Mouse (Mus musculus): Measurements from ENCODE around the gene Ccdc38.

The Ccdc38 gene

GRCm38 (mm10) chr10:93549821-93550220 lies 9.4 kb downstream of the Ccdc38 start:
- DNase-seq = no peak

GRCm38 (mm10) chr10:93552596-93552995 lies 12.2 kb downstream of the Ccdc38 start:
- peak; percentile 64 for DNase-seq

DNA sequence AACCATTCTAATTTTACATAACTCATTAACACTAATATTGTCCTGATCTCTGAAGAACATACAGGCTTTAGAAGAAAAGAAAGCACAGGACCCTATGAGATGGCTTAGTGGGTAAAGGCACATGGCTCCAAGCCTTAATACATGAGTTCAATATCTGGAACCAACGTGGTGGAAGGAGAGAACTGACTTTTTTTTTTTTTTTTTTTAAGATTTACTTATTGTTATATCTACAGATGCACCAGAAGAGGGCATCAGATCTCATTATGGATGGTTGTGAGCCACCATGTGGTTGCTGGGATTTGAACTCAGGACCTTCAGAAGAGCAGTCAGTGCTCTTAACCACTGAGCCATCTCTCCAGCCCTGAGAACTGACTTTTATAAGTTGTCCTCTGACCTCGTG lies 17.5 kb downstream of the Ccdc38 start:
- DNase-seq = peak; percentile 28

GRCm38 (mm10) chr10:93559786-93560185 lies 19.4 kb downstream of the Ccdc38 start:
- peak; percentile 81 for DNase-seq

- no peak for DNase-seq
Observed at GRCm38 (mm10) chr10:93564518-93565090, 24.2 kb downstream of the Ccdc38 start.

GRCm38 (mm10) chr10:93567066-93567465 lies 26.6 kb downstream of the Ccdc38 start:
- DNase-seq = peak; percentile 63

- DNase-seq = peak; percentile 83
Observed at GRCm38 (mm10) chr10:93567841-93568566, 27.6 kb downstream of the Ccdc38 start.

- peak; percentile 76 for DNase-seq
Observed at GRCm38 (mm10) chr10:93568671-93569070, 28.2 kb downstream of the Ccdc38 start.

DNA sequence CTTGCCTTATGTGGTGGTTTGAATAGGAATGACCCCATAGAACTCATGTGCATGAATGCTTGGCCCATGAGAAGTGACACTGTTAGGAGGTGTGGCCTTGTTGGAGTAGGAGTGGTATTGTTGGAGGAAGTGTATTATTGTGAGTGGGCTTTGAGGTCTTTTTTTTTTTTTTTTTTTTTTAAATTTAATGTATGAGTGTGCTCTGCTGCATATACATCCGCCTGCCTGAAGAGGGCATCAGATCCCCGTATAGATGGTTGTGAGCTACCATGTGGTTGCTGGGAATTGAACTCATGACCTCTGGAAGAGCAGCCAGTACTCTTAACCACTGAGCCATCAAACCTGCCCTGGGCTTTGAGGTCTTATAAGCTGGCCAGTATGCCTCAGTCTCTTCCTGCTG lies 31.8 kb downstream of the Ccdc38 start:
- DNase-seq = no peak

DNA sequence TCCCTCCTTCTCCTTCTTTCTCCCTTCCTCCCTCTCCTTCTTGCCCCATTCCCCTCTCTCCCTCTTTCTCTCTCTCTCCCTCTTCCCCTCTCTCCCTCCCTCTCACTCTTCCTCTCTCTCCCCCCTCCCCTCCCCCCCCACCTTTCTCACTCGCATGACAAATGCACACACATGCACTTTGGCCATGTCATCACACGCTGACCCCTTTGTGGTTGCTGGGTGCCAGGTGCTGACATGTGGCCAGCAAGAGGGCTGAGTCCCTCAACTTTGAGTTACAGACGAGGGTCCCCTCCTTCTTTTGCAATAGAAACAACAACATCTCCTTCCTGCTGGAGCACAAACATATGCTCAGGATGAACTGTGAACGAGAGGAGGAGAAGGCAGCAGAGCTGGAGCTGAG lies 34.5 kb downstream of the Ccdc38 start:
- DNase-seq = peak; percentile 76

DNA sequence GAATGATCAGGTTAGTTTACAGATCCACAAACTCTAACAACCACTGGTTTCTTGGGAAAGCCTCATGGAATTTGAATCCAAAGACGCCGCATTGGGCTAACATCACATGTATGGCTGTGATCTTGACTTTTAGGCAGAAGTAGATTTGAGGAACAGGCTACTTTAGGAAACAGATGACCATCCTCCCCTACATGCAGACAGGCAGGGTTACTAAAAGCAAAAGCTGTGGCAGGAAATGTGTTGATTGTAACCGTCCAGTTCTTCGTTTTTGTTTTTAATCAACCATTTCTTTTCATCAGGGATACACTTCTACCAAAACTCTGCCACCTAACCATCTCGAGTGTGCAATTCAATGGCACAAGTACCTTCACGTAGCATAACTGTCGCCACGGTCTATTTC lies 35.5 kb downstream of the Ccdc38 start:
- DNase-seq = peak; percentile 70

DNA sequence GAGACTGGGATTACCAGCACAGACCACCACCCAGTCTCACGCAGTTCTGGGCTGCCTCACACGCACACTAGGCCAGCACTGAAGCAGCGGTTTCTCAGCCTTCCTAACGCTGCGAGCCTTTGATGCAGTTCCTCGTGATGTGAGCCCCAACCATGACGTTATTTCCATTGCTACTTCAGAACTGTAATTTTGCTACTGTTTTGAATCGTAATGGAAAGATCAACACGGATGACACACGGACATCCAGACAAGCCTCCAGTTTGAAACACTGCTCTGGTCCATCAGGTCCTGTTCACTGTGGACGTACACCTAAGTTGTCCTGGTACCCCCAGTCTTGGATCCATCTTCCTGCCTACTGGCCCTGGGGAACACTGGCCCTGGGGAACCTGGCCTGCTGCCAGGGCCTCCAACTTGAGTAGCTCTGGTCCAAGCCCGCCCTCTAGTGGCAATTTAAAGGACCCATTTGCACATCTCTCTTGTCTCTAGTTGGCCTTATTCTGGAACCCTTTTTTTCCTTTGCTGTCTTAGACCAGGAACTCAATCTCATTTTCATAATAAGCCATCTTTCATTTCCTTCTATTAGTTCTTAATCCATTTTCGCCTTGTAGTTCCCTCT lies 36.9 kb downstream of the Ccdc38 start:
- DNase-seq = peak; percentile 94

DNA sequence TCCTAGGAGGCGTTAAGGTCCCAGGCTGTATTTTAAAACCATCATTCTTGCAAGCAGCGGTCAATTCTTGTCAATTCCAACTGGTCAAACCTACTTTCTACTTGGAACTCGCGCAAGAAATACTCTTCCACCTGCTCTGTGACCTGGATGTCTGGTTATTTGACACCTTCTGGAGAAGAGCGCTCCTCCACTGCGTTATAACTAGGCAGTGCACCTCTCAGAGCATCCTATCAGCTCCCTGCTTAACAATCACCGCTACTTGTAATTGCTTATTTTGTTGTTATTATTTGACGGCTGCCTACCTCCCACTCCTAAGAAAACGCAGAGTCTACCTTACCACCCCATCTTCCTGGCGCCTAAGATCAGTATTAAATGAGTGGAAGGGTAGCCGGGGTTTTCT lies 48.4 kb downstream of the Ccdc38 start:
- peak; percentile 83 for DNase-seq

- peak; percentile 99 for DNase-seq
Observed at GRCm38 (mm10) chr10:93589281-93589848, 48.9 kb downstream of the Ccdc38 start, which contains the start of gene Snrpf. Snrpf (minus strand) TSS chr10:93589706.

GRCm38 (mm10) chr10:93592456-93592855 lies 52.0 kb downstream of the Ccdc38 start:
- peak; percentile 88 for DNase-seq

DNA sequence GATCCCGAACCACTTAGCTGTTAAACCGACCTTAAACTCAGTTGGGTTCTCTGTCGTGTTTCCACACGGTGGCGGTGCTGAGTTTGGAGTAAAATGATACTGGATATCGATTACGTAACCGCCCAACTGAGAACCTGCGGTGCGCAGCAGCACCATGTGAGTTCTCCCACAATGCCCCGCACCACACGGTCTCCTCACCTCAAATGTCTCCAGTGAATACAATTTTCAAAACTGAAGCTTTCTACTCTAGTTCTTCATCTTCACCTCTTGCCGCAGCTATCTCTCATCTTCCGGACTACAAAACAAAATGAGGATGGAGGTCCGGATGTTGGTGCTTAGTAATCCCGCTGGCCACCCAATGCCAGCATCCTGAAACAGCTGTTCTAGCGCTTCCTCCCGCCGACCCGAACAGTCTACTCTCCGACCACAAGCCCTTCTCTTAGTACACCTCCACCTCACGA lies 53.6 kb downstream of the Ccdc38 start:
- peak; percentile 97 for DNase-seq

GRCm38 (mm10) chr10:93595831-93596230 lies 55.4 kb downstream of the Ccdc38 start:
- peak; percentile 85 for DNase-seq

- peak; percentile 61 for DNase-seq
Observed at GRCm38 (mm10) chr10:93596641-93597040, 56.2 kb downstream of the Ccdc38 start.

- peak; percentile 69 for DNase-seq
Observed at GRCm38 (mm10) chr10:93602309-93602708, 61.9 kb downstream of the Ccdc38 start.

DNA sequence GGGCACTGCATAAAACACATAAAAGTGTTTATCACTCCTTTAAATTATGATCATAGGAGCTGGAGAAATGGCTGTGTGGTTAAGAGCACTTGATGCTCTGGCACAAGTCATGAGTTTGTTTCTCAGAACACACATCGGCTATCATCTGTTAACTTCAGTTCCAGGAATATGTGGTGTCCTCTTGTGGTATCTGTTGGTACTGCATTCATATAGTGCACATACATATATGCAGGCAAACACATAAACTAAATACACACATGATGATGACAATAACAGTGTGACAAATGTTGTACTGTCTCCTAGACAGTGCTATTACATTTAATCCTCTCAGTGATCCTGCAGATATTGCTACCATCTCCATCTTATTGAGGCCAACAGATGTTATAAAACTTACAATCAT lies 62.8 kb downstream of the Ccdc38 start:
- DNase-seq = no peak

DNA sequence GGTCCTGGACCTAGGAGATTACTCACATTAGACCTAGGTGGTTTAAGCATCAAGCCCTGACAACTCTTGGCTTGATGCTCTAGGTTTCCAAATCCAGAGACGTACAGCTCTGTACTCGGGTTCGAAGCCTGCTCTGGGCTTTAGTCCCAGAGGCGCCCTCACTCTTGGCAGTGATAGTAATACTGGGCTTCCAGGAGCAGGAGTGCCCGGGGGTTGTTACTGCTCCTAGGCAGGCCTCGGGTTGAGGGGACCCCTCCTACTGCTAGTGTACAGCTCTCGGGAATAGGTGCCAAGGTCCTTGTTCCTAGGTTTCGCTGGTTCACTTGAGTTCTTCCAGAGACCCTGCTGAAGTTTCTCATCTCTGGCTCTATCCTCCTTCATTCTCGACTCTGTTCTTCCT lies 65.9 kb downstream of the Ccdc38 start:
- peak; percentile 68 for DNase-seq

DNA sequence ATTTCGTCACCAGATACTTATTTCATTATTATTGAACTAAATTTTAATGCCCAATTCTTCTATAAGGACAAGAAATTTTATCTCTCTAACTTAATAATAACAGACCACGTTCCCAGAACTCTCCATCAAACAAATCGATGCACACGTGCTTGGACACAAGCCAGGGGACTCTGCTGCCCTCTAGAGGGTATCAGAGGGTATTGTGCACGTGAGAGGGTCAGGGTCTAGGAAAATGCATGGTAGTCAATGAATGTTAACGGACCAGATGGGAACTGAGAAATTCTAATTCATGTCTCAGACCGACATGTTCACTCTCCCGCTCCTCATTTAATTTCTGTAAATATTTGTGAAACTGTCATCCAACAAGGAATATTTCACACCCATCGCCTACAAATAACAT lies 67.6 kb downstream of the Ccdc38 start:
- DNase-seq = no peak

- peak; percentile 66 for DNase-seq
Observed at GRCm38 (mm10) chr10:93609236-93609635, 68.8 kb downstream of the Ccdc38 start.

- DNase-seq = peak; percentile 2
Observed at GRCm38 (mm10) chr10:93610896-93611295, 70.5 kb downstream of the Ccdc38 start.

Measured in heart, adult 11 months (tissue).